Mouse (Mus musculus) frontal cortex, postnatal 14 days (tissue): Measurements from ENCODE around the gene Kxd1.

Experiments used
- DNase-seq, 2 experiments: peaks; one replicate each; pipeline ENCODE4 v3.0.0; 2022; ENCODE audit warnings: low spot score in 2 of 2

Gene Kxd1

DNA sequence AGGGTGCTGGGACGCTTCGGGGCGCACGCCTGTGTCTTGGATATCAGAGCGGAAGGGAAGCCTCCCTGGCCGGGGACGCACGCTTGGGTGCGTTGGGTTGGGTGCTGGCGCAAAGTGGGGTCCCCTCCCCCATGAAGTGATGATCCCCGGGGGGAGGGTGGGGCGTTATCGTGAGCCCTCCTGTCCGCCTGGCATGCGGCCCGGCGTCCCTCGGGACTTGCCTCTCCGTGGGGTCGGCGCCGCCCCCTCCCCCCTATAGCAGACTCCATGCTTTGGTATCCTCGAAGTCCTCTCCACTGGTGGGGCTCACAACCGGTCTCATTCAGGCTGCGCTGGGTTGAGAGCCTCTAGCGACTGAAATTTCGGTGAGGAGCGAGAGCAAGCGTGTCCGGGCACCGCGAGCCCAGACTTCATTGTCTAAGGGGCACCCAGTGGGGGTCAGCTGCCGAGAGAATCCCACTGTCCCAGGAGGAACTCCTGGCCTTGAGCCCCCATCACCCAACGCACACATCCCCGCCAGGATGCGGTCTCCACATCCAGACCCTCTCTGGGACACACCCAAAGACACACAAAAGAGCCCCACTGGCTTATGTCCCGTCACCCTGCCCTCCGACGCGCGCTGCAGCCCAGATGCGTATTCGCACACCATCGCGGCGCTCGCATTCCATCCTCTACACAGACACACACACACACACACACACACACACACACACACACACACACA lies 33.9 kb downstream of the Kxd1 start:
- no peak for DNase-seq

DNA sequence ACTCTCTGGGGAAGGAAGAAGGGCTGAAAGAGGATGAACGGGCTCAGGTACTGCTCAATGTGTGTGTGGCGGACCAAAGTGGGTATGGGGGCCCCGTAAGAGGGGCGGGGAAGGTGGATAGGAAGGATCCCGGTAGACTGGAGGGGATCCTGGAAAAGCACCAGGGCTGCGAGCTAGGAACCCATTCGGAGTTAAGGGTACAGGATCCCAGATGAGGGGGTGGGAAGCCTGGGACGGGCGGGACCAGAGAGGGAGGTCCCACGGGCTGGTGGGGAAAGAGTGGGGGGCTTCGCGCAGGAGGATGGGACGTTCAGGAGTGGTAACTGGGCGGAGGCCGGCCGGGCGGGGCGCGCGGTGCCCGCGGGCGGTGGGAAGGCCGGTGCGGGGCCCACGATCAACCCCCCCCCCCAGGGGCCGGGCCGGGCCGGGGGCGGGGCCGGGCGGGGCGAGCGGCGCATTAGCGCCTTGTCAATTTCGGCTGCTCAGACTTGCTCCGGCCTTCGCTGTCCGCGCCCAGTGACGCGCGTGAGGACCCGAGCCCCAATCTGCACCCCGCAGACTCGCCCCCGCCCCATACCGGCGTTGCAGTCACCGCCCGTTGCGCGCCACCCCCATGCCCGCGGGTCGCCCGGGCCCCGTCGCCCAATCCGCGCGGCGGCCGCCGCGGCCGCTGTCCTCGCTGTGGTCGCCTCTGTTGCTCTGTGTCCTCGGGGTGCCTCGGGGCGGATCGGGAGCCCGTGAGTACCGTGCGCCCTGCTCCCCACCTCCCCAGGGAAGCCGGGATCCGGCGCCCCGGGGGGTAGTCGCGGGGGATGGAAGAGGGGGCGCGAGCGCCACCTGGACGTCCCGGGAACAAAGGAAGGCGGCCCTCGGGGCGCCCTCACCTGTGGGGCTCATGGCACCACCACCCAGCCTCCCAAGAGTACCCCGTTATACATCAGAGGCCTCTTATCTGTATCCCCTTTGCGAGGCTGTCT lies 34.8 kb downstream of the Kxd1 start, which contains the start of gene Crlf1:
Crlf1 (plus strand) TSS at position 495 of the 977 bp plus-strand sequence.
- DNase-seq, result no peak

DNA sequence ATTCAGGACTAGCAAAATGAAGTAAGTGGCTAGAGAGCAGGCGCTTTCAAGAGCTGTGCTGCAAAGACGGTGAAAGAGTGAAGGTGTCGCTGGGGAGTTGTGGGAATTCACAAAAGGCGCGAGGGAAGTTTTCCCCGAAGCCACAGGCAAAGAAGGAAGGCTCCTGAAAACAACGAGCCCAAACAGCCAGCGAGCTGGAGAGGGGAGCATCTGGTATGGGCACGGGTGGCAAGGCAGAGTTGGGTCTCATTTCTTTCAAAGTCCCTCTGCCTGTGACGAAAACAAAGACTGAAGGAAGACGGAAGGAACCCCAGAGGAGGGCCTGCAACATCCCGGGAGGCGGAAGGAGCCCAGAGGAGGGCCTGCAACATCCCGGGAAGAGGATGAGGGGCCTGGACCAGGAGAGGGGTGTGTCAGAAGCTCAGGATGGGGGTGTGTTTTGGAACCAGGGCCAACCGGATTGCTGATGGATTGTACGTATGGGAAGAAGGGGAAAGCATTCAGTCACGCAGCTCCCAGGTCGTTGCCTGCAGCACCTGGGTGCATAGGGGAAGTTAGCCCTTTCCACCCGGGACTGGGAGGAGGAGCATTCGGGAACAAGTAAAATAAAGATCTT lies 36.8 kb downstream of the Kxd1 start:
- DNase-seq, result no peak

DNA sequence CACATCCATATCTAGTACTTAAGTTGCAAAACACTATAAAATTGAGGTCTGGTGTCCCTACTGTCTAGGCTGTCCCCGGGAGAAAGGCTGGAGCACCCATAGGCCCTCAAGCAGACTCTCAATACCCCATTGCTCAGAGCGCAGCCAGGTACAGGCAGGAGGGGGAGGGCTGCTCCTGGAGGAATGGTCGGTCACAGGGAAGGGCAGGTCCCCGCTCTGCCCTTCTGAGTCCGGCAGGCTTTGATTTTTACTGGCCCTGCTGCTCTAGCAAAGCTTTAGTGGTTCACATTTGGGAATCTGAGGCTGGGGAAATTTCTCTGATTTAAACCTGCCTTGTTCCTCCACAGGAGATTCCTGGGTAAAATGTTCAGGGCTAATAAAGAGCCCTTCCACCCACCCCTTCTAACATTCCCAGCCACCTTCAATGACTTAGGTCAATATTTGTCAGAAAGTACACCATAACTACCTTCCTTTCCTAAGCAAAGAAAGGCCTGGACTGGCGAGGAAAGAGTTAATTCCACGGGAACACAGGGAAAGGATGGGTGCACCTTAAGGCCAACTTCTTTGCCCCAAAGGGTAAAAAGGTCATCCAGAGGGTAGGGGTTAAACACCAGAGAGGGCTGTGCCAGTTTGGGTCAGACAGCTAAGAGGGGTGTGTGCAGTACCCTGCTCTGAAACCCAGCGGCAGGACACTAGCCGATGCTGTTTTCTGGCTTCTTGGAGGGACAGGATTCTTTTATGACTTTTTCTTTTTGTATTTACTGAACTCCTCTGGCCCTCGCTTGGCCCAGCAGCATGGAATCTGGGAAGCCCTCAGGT lies 37.5 kb downstream of the Kxd1 start:
- DNase-seq, result no peak

DNA sequence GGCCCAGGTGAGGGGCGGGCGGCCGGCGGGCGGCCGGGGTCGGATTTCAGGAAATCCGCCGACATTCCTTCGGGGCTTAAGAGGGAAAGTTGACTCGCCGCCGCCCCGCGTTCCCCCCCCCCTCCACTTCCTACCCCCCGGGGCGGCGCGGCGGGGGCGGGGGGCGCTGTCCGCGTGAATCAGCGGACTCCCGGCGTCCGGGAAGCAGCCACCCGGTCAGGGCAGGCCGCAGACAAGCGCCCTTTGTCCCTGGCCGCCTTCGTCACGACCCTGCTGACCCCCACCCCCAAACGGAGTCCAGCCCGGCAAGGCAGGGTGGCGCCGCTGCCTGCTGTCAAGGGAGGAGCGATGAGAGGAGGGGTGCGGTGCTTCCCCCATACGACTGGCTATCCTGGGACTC lies 38.2 kb downstream of the Kxd1 start:
- no peak for DNase-seq

DNA sequence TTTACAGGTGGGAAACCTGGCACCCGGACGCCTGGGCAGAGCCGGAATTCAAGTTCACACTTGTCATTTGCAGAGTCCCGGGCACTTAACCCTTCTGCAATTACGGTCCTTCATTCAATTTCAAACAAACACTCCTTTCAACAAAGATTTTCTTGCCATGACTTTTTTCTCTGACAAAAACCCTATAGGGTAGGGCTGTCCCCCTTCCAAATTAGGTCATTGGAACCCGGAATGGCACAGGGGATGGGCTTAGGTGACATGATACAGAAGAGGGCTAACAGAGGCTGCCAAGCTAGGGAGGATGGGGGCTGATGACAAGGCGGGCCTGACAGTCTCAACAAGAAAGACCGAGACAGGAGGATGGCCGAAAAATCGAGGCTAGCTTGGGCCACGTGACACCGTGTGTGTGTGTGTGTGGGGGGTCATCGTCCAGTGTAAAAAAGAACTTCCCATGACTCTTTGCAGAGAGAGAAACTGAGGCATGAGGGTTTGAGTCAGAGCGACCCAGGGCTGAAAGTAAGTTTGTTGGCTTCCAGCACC lies 38.8 kb downstream of the Kxd1 start:
- DNase-seq, result no peak

- no peak for DNase-seq
Measured at GRCm38 (mm10) chr8:70487993-70488796, 39.6 kb downstream of the Kxd1 start.

DNA sequence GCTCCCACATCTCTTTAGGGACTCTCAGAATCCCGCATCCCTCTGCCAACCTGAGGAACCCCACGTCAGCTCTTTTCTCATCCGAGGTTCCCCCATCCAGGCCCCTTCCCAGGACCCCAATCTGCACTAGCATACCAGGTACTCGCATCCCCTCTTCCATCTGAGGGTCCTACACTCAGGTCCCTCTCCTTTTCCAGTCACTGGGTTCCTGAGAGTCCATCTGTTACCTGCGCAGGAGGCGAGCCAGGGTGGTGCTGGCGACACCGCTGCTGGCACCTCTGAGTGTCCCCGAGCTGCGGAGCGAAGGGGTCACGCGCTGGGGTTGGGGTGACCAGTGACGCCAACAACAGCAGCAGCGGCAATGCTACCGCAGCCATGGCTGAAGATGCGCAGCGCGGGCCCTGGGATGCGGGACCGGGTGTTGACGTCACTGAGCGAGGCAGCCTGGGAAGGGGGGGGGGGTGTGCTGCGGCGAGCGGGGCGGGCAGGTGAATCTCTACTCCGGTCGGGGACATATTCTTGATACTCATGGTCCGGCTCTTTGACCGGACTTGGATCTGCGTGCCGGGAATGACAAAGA lies 40.7 kb downstream of the Kxd1 start, which contains the start of gene Tmem59l:
Tmem59l (minus strand) TSS at position 418 of the 580 bp plus-strand sequence.
- DNase-seq, result no peak

DNA sequence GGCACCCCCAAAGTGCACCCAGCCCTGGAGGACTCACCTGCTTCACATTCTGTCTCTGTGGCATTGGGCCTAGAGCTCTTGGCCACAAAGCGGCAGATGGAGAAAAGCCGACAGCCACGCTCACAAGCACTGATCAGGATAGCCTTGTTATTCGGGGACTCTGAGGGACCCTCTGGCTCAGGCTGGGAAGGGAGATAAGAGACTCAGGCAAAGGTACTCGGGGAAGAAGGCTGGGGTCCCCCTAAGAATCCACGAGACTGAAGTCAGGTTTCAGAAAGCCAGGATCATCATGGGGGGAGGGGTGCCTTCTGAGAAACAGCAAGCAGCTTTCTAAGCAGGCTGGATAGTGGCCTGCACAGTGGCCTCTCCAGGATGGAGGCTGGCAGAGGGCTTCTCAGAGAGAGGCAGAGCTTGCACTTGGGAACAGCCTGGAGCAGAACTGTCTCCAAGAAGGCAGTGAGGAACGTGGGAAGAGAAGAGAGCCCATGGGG lies 41.5 kb downstream of the Kxd1 start:
- DNase-seq, result no peak

GRCm38 (mm10) chr8:70482943-70483342 lies 44.8 kb downstream of the Kxd1 start:
- no peak for DNase-seq

DNA sequence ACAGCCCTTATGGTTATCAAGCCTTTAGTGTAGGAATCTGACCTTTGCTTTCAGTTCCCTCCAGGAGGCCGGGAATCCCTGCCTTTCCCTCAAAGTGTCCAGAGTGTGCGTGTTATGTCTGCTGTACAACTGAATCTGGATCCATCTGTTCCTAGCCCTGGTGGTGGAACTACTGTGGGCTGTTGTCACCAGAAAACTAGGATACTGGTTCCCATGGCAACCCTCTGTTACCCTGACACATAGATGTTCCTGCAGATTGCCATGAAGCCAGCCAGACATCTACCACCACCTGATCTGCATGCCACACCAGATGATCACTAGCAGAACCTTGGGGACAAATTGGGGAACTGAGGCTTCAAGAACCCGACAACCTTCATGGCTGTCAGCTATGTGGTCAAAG lies 45.8 kb downstream of the Kxd1 start:
- DNase-seq, result no peak

DNA sequence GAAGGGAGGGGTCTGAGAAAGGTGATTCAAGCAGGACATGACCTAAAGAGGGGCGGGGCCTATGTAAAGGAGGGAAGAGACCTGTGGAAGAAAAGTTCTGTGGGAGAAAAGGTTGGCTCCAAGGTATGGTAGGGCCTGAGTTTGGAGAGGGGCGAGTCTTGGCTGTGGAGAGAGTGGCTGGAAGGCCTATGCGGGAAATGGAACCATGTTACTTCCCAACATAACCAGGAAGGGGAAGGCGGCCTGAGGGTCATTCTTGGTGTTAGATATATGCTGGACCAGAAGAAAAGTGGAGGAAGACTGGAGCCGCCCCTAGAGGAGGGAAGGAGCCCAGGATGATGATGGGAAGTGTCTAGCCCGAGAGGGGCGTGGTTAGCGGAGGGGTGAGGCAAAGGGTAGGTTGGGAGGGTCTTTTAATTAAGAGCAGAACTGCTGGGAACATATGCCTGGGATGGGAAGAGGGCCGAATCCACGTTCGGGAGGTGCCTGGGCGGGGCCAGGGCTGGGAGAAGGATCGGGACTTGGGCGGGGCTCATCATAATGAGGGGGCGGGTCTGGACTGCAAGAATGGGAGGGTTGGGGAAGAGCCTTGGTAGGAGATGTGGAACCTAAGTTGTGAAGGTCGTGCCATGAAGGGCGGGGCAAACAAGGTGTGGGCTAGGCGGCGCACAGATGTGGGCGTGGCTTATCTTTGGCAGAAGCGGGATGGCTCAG lies 50.3 kb downstream of the Kxd1 start:
- no peak for DNase-seq

- peak; percentile 83 to 90 for DNase-seq
Measured at GRCm38 (mm10) chr8:70476333-70477268, 51.2 kb downstream of the Kxd1 start, which contains the start of gene Klhl26. TSS of gene Klhl26 (minus strand) at chr8:70476968.

DNA sequence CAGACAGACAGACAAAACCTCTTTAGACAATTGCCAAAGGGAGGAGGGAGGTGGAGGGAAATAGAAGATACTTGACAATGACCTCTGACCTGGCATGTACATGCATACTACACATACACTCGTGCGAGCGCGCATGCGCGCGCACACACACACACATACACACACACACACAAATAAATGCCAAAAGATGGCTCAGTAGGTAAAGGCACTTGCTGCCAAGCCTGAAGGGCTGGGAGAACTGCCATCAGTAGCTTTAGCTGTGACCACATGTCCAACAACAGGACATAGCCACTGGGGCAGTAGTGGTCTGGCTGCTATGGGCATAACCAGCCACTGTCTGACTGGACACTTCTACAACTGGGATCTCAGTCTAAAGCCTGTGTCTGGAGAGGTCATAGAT lies 55.9 kb downstream of the Kxd1 start:
- DNase-seq, result no peak

- DNase-seq, result no peak
Measured at GRCm38 (mm10) chr8:70469938-70470337, 57.8 kb downstream of the Kxd1 start.

DNA sequence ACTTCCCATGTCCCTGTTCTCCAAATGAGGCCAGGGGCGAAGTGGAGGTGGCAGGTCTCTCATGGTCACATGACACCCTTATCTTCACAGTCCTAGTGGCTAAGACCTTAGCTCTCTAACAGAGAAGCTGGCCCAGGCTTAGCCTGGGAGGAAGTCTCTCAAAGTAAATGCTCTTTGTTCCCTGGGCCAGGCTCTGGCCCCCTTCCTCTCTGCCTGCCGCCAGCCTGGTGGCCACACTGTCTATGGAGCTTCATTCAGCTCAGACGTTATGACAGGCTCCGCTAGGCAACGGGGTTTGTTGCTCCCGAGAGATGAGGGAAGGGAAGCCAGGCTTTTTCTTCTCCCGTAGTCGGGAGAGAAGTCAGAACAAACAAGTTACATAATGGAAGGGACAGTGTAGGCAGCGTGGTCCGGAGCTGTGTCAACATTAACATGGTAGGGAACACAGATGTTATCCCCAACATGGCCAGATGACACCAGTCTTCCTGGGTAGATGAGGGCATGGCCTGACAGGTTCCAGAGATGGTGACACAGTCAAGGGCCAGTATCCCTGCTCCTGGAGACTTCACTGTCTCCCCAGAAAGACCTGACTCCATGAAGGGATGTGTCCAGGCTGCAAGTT lies 58.4 kb downstream of the Kxd1 start:
- DNase-seq, result no peak

DNA sequence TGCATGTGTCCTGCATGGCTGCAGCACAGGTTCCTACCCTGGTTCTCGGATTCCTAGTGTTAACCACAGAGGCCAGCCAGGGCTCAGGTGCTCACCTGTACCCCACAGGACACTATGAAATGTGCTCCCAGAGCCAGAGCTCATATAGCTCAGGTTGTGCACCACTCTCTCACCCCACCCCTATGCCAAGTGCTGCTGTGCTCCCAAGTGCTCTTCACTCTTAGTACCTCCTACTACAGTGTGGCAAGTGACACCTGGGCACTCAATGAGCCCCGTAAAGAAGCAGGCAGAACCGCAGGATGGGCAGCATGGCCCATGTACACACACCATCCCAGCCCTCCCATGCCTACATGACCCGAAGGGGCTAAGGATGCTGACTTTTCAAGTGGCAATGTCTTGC lies 59.0 kb downstream of the Kxd1 start:
- no peak for DNase-seq
